Mouse (Mus musculus): ENCODE data around the gene P2ry6.

DNA sequence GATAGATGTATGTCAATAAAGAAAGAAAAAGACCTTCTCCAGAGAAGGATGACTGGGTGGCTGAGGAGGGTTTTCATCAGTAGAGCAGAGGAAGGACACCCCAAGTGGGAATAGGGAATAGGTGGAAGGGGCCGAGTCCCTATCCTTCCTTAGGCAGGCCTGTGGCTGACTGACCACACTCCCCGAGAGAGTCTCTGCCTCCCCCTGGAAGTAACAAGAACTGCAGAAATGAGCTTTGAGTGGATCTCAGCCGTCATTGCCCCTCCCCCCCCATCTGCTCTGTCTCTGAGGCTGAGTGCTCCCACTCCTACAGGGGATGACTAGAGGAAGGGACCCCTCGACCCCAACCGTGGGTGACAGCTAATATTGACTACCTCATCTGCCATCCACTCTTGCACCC, 33.3 kb downstream of the P2ry6 start:
- TF ChIP-seq CTCF (IDR thresholded peaks at IDR 0.05; ENCODE audit: control insufficient read depth, insufficient read depth, low read length) (no peak), POLR2A (IDR thresholded peaks at IDR 0.05; ENCODE audit: borderline replicate concordance, control insufficient read depth, low read depth, low read length) (no peak)
